Mouse (Mus musculus): ENCODE measurements at regions not wholly inside any gene's neighbourhood (a gene's known extent, or its start where the extent isn't known, plus 50 kb on each side); places are given as distances from the start of the nearest gene placed in this dataset.

DNA sequence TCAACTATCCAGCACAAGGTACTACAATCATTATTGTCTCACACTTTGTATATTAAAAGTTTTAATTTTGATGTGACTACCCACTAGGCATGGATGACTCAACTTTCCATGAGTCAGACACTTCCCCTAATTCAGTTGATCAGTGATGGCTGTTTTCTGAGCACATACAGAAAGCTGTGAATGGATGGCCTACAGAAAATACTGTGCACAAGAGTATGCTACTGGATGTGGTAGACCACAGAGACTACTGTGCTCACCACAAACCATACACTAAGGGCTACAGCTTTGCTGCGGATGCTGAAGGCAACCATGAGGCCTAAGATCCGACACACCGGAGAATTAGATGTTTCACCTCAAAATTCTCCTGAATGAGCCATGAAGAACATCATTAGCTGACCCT lies 174.4 kb upstream of the March1 start:
- 90% methylated on average over 3 of the region's 3 CpGs for WGBS

DNA sequence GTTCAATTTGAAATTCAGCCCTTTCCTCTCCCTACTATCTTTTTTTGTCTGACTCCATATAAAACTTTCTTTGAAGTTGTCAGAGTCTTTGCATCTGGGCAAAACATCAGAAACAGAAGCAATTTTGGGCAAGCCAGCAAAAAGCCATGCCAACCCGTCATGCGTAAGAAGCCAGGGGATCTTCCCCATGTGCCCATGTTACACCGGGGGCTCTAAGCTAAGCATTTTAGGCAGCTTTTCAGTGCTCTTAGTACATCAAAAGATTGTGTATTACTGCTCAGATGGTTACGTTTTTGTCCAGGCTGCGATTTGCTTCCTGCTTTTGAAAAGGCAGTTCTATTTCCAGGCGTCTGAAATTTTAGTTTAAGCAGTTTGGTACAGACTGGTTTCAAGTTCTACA lies 196.8 kb upstream of the March1 start:
- WGBS = 82% methylated on average over 6 of the region's 6 CpGs
- H3K9ac ChIP-seq (ENCODE audit: low read length) = no peak overlapping the region
- H3K4me3 ChIP-seq (replicated peaks; ENCODE audit: low read length) = no peak overlapping the region
- no peak overlapping the region for H3K4me2 ChIP-seq (ENCODE audit: low read depth, low read length)
- H3K36me3 ChIP-seq (ENCODE audit: control insufficient read depth, insufficient read depth, low read length) = no peaks in the 10 kb centered on the region
- H3K9me3 ChIP-seq (replicated peaks; ENCODE audit: control insufficient read depth, low read length) = no peaks in the 10 kb centered on the region
- H3K27me3 ChIP-seq (ENCODE audit: control insufficient read depth, insufficient read depth, low read length) = no peaks in the 10 kb centered on the region
- no peaks in the 10 kb centered on the region for H3K4me1 ChIP-seq (ENCODE audit: control insufficient read depth, insufficient read depth, low read length)
- H3K27ac ChIP-seq (ENCODE audit: low read length) = no peak overlapping the region
- ATAC-seq (ENCODE audit: insufficient read depth, low FRiP score) = no peak

More for the DNA sequence above, 174.4 kb upstream of the March1 start:
- Histone ChIP-seq H3K4me1 (ENCODE audit: control insufficient read depth, insufficient read depth, low read length) (no peaks in the 10 kb centered on the region), H3K36me3 (ENCODE audit: control insufficient read depth, insufficient read depth, low read length) (no peaks in the 10 kb centered on the region), H3K9ac (ENCODE audit: low read length) (no peak overlapping the region), H3K4me3 (replicated peaks; ENCODE audit: low read length) (no peak overlapping the region), H3K4me2 (ENCODE audit: low read depth, low read length) (no peak overlapping the region), H3K27ac (ENCODE audit: low read length) (no peak overlapping the region), H3K27me3 (ENCODE audit: control insufficient read depth, insufficient read depth, low read length) (no peaks in the 10 kb centered on the region), H3K9me3 (replicated peaks; ENCODE audit: control insufficient read depth, low read length) (no peaks in the 10 kb centered on the region)
- ATAC-seq (ENCODE audit: insufficient read depth, low FRiP score) = no peak

DNA sequence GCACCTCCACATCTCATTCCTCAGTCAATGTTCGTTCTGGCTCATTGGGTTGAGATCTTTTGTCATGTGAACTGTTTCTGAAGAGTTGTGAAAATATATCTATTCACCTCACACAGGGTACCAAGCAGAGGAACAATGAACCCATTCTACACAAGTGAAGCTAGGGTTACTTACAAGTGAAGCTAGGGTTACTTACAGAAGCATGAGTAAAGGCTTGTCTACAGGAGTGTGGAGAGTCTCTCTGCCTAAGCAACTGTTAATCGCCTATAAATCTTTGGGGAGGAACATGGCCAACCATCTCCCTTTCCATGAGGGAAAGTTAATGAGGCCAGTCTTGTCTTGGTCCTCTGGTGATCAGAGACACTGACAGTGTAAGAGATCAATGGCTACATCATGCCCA lies 199.8 kb upstream of the March1 start:
- no peak overlapping the region for H3K27ac ChIP-seq (ENCODE audit: low read length)
- H3K4me3 ChIP-seq (replicated peaks; ENCODE audit: low read length) = no peak overlapping the region
- no peak overlapping the region for H3K4me2 ChIP-seq (ENCODE audit: low read depth, low read length)
- H3K4me1 ChIP-seq (ENCODE audit: control insufficient read depth, insufficient read depth, low read length) = no peaks in the 10 kb centered on the region
- H3K9ac ChIP-seq (ENCODE audit: low read length) = no peak overlapping the region
- H3K27me3 ChIP-seq (ENCODE audit: control insufficient read depth, insufficient read depth, low read length) = no peaks in the 10 kb centered on the region
- H3K36me3 ChIP-seq (ENCODE audit: control insufficient read depth, insufficient read depth, low read length) = no peaks in the 10 kb centered on the region
- ATAC-seq (ENCODE audit: insufficient read depth, low FRiP score) = no peak
- H3K9me3 ChIP-seq (replicated peaks; ENCODE audit: control insufficient read depth, low read length) = no peaks in the 10 kb centered on the region
- WGBS = 91% methylated on average over 2 of the region's 2 CpGs

DNA sequence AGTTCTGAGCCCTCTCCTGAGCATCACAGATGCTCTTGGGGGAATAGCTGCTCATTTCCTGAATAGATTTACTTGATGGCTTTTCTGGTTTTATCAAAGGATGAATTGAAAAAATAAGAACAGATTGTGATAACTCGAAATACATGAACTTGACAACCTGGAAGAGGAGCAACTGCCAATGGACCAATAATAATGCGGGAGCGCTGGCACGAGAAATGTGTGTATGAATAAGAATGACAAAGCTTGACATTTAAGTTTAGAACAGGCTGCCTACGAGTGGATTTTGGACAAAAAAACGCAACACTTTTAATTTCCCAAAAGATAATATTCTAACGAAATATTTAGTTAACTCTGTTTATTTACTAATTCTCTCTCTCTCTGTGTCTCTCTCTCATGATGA lies 203.5 kb upstream of the March1 start:
- Histone ChIP-seq H3K4me2 (ENCODE audit: low read depth, low read length) (no peak overlapping the region), H3K27ac (ENCODE audit: low read length) (no peak overlapping the region), H3K27me3 (ENCODE audit: control insufficient read depth, insufficient read depth, low read length) (no peaks in the 10 kb centered on the region), H3K9me3 (replicated peaks; ENCODE audit: control insufficient read depth, low read length) (no peaks in the 10 kb centered on the region), H3K4me3 (replicated peaks; ENCODE audit: low read length) (no peak overlapping the region), H3K9ac (ENCODE audit: low read length) (no peak overlapping the region), H3K4me1 (ENCODE audit: control insufficient read depth, insufficient read depth, low read length) (no peaks in the 10 kb centered on the region), H3K36me3 (ENCODE audit: control insufficient read depth, insufficient read depth, low read length) (no peaks in the 10 kb centered on the region)
- WGBS = 85% methylated on average over 7 of the region's 7 CpGs
- ATAC-seq (ENCODE audit: insufficient read depth, low FRiP score) = no peak

DNA sequence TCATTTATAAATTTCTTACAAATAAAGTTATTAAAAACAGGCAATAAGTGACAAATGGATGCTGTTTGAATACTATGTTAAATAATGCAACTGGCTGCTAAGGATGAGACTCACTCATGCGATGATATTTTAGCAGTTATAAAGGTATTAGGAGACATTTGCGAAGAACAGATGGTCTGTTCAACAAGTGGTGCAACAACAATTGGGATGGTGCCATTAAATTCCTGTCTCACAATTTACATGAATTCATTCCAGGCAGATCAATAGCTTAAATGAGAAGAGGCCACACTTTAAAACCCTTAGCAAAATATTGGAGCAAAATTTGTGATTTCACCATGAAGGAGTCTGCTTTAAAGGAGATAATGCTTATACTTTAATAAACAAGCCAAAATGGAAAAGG lies 205.4 kb upstream of the March1 start:
- WGBS = 84% methylated on average over 2 of the region's 2 CpGs
- no peaks in the 10 kb centered on the region for H3K9me3 ChIP-seq (replicated peaks; ENCODE audit: control insufficient read depth, low read length)
- no peak for ATAC-seq (ENCODE audit: insufficient read depth, low FRiP score)

DNA sequence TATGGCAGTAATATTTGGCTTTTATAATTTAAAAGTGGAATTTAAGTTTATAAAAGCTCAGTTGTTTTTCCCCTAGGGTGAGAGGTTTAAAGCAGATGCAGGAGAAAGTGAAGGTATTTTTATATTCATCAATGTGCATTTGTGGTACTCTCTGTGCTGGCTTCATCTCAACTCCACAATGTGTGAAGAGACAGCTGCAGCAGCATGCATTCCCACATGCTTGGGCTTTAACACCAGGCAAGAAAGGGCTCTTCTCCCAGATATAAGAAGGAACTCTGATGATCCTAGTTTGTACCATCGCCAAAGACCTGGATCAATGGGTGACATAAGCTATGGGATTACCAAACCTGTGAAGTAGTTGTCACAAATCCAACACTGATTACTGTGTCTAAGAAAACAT lies 221.9 kb upstream of the March1 start:
- 85% methylated on average over 1 of the region's 1 CpGs for WGBS
- Histone ChIP-seq H3K9ac (ENCODE audit: low read length) (no peak overlapping the region), H3K36me3 (ENCODE audit: control insufficient read depth, insufficient read depth, low read length) (no peaks in the 10 kb centered on the region), H3K27ac (ENCODE audit: low read length) (no peak overlapping the region), H3K27me3 (ENCODE audit: control insufficient read depth, insufficient read depth, low read length) (no peaks in the 10 kb centered on the region), H3K9me3 (replicated peaks; ENCODE audit: control insufficient read depth, low read length) (no peaks in the 10 kb centered on the region), H3K4me2 (ENCODE audit: low read depth, low read length) (no peak overlapping the region), H3K4me1 (ENCODE audit: control insufficient read depth, insufficient read depth, low read length) (no peaks in the 10 kb centered on the region), H3K4me3 (replicated peaks; ENCODE audit: low read length) (no peak overlapping the region)
- no peak for ATAC-seq (ENCODE audit: insufficient read depth, low FRiP score)

More for the DNA sequence above, 205.4 kb upstream of the March1 start:
- no peak overlapping the region for H3K9ac ChIP-seq (ENCODE audit: low read length)
- no peaks in the 10 kb centered on the region for H3K36me3 ChIP-seq (ENCODE audit: control insufficient read depth, insufficient read depth, low read length)
- no peaks in the 10 kb centered on the region for H3K27me3 ChIP-seq (ENCODE audit: control insufficient read depth, insufficient read depth, low read length)
- H3K4me1 ChIP-seq (ENCODE audit: control insufficient read depth, insufficient read depth, low read length) = no peaks in the 10 kb centered on the region
- no peak overlapping the region for H3K27ac ChIP-seq (ENCODE audit: low read length)
- H3K4me2 ChIP-seq (ENCODE audit: low read depth, low read length) = no peak overlapping the region
- no peak overlapping the region for H3K4me3 ChIP-seq (replicated peaks; ENCODE audit: low read length)

DNA sequence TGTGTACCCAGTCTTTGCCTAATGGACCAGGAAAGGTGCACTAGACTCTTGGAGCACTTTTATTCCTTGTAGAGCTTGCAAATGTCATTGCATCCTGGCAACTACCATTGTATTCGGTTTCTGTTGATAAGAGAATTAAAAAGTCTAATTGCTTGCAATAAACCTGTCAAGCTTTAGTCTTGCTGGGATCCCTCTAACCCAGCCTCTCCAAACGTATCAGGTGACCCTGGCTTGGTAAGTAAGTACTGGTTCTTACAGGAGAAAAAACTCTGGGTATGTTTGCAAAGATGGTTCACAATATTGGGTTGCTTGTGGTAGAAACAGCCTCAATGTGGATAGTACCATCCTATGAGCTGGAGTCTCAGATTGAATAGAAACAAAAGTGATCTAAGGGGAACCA lies 226.6 kb upstream of the BC030870 start:
- Histone ChIP-seq H3K27ac (ENCODE audit: low read length) (no peak overlapping the region), H3K9me3 (replicated peaks; ENCODE audit: control insufficient read depth, low read length) (no peaks in the 10 kb centered on the region), H3K4me3 (replicated peaks; ENCODE audit: low read length) (no peak overlapping the region), H3K27me3 (ENCODE audit: control insufficient read depth, insufficient read depth, low read length) (no peaks in the 10 kb centered on the region), H3K36me3 (ENCODE audit: control insufficient read depth, insufficient read depth, low read length) (no peaks in the 10 kb centered on the region), H3K9ac (ENCODE audit: low read length) (no peak overlapping the region), H3K4me2 (ENCODE audit: low read depth, low read length) (no peak overlapping the region), H3K4me1 (ENCODE audit: control insufficient read depth, insufficient read depth, low read length) (no peaks in the 10 kb centered on the region)
- no peak for ATAC-seq (ENCODE audit: insufficient read depth, low FRiP score)
- WGBS = 28% methylated on average over 2 of the region's 2 CpGs

DNA sequence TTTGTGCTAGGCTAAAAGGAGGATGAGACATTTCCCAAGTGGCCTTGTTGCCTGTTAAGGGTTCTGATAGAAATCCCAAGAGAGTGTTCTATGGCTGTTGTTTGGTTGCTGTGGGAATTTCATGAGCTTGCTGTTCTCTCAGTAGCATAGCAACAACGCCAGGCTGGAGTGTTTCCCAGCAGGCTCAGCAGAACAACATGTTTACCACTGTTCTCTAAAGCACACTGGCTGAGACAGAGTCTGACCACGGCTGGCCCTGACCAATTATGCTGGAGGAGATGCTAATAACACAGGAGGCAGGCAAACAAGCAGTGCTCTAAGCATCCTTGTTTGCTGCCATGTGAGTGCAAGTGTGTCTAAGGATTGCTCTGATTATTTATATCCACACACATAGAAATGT lies 220.0 kb upstream of the BC030870 start:
- Histone ChIP-seq H3K27ac (ENCODE audit: low read length) (no peak overlapping the region), H3K9ac (ENCODE audit: low read length) (no peak overlapping the region), H3K9me3 (replicated peaks; ENCODE audit: control insufficient read depth, low read length) (no peaks in the 10 kb centered on the region), H3K4me2 (ENCODE audit: low read depth, low read length) (no peak overlapping the region), H3K4me3 (replicated peaks; ENCODE audit: low read length) (no peak overlapping the region), H3K27me3 (ENCODE audit: control insufficient read depth, insufficient read depth, low read length) (no peaks in the 10 kb centered on the region), H3K4me1 (ENCODE audit: control insufficient read depth, insufficient read depth, low read length) (no peaks in the 10 kb centered on the region), H3K36me3 (ENCODE audit: control insufficient read depth, insufficient read depth, low read length) (no peaks in the 10 kb centered on the region)
- WGBS = 55% methylated on average over 2 of the region's 2 CpGs
- no peak for ATAC-seq (ENCODE audit: insufficient read depth, low FRiP score)

DNA sequence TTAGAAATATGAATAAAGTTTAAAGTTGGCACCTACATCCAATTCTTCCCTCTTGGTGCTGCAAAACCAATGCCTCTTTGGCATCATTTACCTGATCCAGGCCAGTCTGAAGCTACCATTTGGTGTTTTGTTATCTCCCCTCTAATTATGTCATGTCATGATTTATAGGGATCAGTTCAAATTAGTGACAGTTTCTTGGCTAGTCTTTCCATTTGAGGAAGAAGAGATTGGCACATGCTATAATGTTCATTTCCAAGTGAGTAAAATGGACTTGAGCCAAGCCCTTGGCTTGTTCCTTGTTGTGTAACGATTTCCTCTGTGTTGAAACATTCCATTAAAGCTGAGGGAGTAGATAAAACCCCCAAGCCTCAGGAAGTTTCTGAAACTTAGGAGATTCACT lies 201.8 kb upstream of the BC030870 start:
- H3K9ac ChIP-seq (ENCODE audit: low read length) = no peak overlapping the region
- ATAC-seq (ENCODE audit: insufficient read depth, low FRiP score) = no peak
- no peaks in the 10 kb centered on the region for H3K9me3 ChIP-seq (replicated peaks; ENCODE audit: control insufficient read depth, low read length)
- H3K4me3 ChIP-seq (replicated peaks; ENCODE audit: low read length) = no peak overlapping the region
- no peaks in the 10 kb centered on the region for H3K4me1 ChIP-seq (ENCODE audit: control insufficient read depth, insufficient read depth, low read length)
- no peaks in the 10 kb centered on the region for H3K27me3 ChIP-seq (ENCODE audit: control insufficient read depth, insufficient read depth, low read length)
- H3K36me3 ChIP-seq (ENCODE audit: control insufficient read depth, insufficient read depth, low read length) = no peaks in the 10 kb centered on the region
- WGBS = 69% methylated on average over 1 of the region's 1 CpGs
- no peak overlapping the region for H3K4me2 ChIP-seq (ENCODE audit: low read depth, low read length)
- H3K27ac ChIP-seq (ENCODE audit: low read length) = no peak overlapping the region

DNA sequence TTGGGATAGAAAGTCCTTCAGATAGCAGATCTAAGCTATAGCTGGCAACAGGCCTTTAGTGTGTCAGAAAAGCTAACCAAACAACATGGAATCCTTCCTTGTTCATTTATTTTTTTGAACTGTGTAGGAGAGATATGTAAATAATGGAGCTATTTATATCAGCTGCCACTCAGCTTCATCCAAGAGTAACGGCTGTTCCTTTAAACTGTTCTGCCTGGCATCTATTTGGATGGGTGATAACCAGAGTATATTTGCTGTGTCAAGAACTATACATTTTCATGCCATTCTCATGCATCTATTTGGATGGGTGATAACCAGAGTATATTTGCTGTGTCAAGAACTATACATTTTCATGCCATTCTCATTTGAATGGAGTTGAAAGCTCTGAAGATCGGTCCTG lies 159.3 kb upstream of the BC030870 start:
- peak; percentile 78 for ATAC-seq (ENCODE audit: insufficient read depth, low FRiP score)
- no peaks in the 10 kb centered on the region for H3K9me3 ChIP-seq (replicated peaks; ENCODE audit: control insufficient read depth, low read length)
- no peaks in the 10 kb centered on the region for H3K4me1 ChIP-seq (ENCODE audit: control insufficient read depth, insufficient read depth, low read length)
- no peak overlapping the region for H3K9ac ChIP-seq (ENCODE audit: low read length)
- 40% methylated on average over 2 of the region's 2 CpGs for WGBS
- no peaks in the 10 kb centered on the region for H3K36me3 ChIP-seq (ENCODE audit: control insufficient read depth, insufficient read depth, low read length)
- no peak overlapping the region for H3K27ac ChIP-seq (ENCODE audit: low read length)
- H3K4me3 ChIP-seq (replicated peaks; ENCODE audit: low read length) = no peak overlapping the region
- no peak overlapping the region for H3K4me2 ChIP-seq (ENCODE audit: low read depth, low read length)
- no peaks in the 10 kb centered on the region for H3K27me3 ChIP-seq (ENCODE audit: control insufficient read depth, insufficient read depth, low read length)
